Mouse (Mus musculus) left cerebral cortex, postnatal 36 days (tissue): ENCODE measurements around the gene Scarf2. TPM values are rescaled to one million over a fixed set of nuclear protein-coding genes. Genes with fewer than 3 reads are reported as not detected.

ENCODE experiments used
- DNase-seq, 2 experiments: peaks; one replicate each; pipeline ENCODE4 v3.0.0; 2021 to 2022; ENCODE audit warnings: low spot score in 2 of 2, mixed read lengths in 1 of 2
- intact Hi-C: fragments of 180-260 bp; cut with DNase I; formaldehyde crosslinking; loops from one replicate; pipeline ENCODE4 v1.15.1; 2025
- total RNA-seq, 2 experiments: library from RNA; stranded (reverse); gene quantifications; 2 replicates each; pipeline ENCODE4 v1.2.3; 2021

Scarf2 gene
- total RNA-seq, 2 experiments from 2014 or later, result 3.4 to 3.8 TPM

DNA sequence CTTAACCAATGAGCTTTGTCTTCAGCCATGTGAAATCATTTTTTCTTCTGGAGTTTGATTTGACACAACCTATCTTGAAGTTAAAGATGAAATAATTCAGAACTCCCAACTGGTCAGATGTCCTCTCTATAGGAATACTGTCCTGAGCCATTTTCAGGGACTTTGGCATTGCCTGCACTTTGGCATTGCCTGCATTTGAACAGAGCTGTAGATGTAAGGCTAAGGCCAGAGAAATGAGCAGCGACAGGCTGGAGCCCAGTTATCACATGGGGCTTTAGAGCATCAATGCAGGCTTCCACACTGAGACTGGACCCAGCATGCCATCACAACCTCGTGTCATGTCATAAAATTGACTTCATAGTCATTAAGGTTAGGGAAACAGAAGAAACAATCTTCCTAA is 56.2 kb downstream of the Scarf2 start:
- intact Hi-C loops, result no loop called here
- no peak for DNase-seq

DNA sequence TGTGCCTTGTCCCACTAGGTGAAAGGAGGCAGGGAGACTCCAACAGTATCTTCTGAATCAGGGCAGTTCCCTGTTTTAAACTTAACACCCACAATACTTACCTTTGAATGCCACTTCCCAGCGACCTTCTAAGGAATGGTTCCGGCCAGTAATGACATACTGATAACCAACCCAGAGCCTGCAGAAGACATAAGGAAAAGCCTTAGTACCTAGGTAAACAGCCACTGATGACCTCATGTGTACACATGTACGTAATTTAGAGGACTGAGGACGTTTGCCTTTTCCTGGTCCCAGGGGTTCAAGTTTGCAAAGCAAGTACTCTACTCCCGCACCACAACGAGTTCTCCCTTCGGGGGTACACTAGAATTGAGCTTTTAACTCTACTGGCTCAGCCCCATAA is 60.1 kb downstream of the Scarf2 start:
- DNase-seq, result no peak
- intact Hi-C loops, result no loop called here

Other genes starting within 250 kb of the Scarf2 start
- gene Lrrc74b, start 236.0 kb upstream of the Scarf2 start, total RNA-seq, result under 1 TPM; 0.42 to 0.72 TPM
- 1 to 10 TPM; 1.0 TPM for gene P2rx6, start 235.4 kb upstream of the Scarf2 start, total RNA-seq
- 100 to 1,000 TPM in 1 of 2 experiments, 10 to 100 TPM in 1; 89.6 to 101 TPM for gene Slc7a4, start 214.1 kb upstream of the Scarf2 start, total RNA-seq
- gene Smpd4, start 177.9 kb upstream of the Scarf2 start, total RNA-seq, result 10 to 100 TPM; 43.6 to 80.2 TPM
- gene Ccdc74a, start 150.8 kb upstream of the Scarf2 start, total RNA-seq, result 10 to 100 TPM; 25.5 to 25.8 TPM
- 10 to 100 TPM; 63.3 to 90.2 TPM for gene Med15, start 64.4 kb upstream of the Scarf2 start, total RNA-seq
- 100 to 1,000 TPM in 1 of 2 experiments, 10 to 100 TPM in 1; 92.5 to 110 TPM for gene Klhl22, start 37.7 kb upstream of the Scarf2 start, total RNA-seq
- 1 to 10 TPM; 2.9 to 4.6 TPM for gene B830017H08Rik, start 35.8 kb downstream of the Scarf2 start, total RNA-seq
- gene Car15, start 41.1 kb downstream of the Scarf2 start, total RNA-seq, result 10 to 100 TPM; 11.7 to 14.4 TPM
- 1 to 10 TPM; 1.3 to 2.2 TPM for gene Gm20518, start 94.4 kb downstream of the Scarf2 start, total RNA-seq
- gene Tssk1, start 96.9 kb downstream of the Scarf2 start, total RNA-seq, result not detected
- gene Dgcr2, start 101.3 kb downstream of the Scarf2 start, total RNA-seq, result 100 to 1,000 TPM in 1 of 2 experiments, 10 to 100 TPM in 1; 92.6 to 103 TPM
- not detected for gene Tssk2, start 101.4 kb downstream of the Scarf2 start, total RNA-seq
- 10 to 100 TPM; 26.1 to 31.1 TPM for gene Ess2, start 114.1 kb downstream of the Scarf2 start, total RNA-seq
- not detected for gene Gsc2, start 117.8 kb downstream of the Scarf2 start, total RNA-seq
- 10 to 100 TPM; 38.5 to 44.9 TPM for gene Slc25a1, start 130.9 kb downstream of the Scarf2 start, total RNA-seq
- gene Vpreb2, start 183.1 kb downstream of the Scarf2 start, total RNA-seq, result not detected